Comparison of ENCODE assay signal across 15 mouse cellular contexts in the genomic region with DNA sequence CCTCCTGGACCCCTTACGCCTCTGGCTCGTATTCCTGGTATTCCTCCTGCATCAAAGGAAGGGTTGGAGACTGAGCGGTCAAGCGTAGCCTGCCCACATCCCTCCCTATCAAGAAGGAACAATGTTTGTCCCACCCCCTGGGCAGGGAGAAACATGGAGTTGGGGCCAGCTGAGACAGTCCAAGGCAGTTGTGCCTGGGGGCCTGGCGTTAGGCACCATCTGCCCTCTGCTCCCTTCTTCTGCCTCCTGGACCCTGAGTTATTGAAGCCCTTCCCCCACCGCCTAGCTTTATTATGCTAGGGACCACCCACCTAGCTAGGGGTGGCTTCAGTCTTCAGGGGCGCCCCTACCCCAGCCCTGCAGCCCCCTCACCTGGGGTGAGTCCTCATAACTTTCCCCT. TPM values are rescaled to one million over a fixed set of nuclear protein-coding genes. Genes with fewer than 3 reads are reported as not detected.
DNase-seq lines count a peak whose midpoint lies in the region; ATAC-seq and TF ChIP-seq lines count a peak whose summit lies in the region.
"Had no signal": no experiment of that assay in that cellular context is flagged by ENCODE, and none has a peak within 500 bp of the region (broad histone marks: within the 10 kb centered on the region; RNA-seq: fewer than 3 reads in every experiment).

No protein-coding gene starts in this region.

- H3K4me3 ChIP-seq in cerebellum, adult 2 months (replicated peaks; ENCODE audit: insufficient read depth, low read depth, low read length) = no peak overlapping the region
- H3K4me3 ChIP-seq in forebrain, embryonic 13.5 days = no peak overlapping the region
- H3K4me3 ChIP-seq in midbrain, embryonic 12.5 days = peak overlapping the region; percentile 41
- H3K4me3 ChIP-seq: liver, embryonic 12.5 days had no signal

- no peaks in the 10 kb centered on the region for H3K9me3 ChIP-seq in forebrain, embryonic 13.5 days (replicated peaks)
- H3K9me3 ChIP-seq in midbrain, embryonic 12.5 days = no peaks in the 10 kb centered on the region
- H3K9me3 ChIP-seq: embryonic facial prominence, embryonic 15.5 days; liver, embryonic 12.5 days had no signal

- H3K4me1 ChIP-seq in cerebellum, adult 2 months (ENCODE audit: control insufficient read depth, insufficient read depth, low read length) = peaks cover 48% of the 10 kb centered on the region
- peaks cover 57% of the 10 kb centered on the region for H3K4me1 ChIP-seq in forebrain, embryonic 13.5 days
- peaks cover 41% of the 10 kb centered on the region for H3K4me1 ChIP-seq in midbrain, embryonic 12.5 days

- no peak for TF ChIP-seq CTCF in cerebellum, adult 2 months (IDR thresholded peaks at IDR 0.05; ENCODE audit: borderline replicate concordance, insufficient read depth, low read depth, low read length)

- H3K27ac ChIP-seq in cerebellum, adult 2 months (ENCODE audit: insufficient read depth, low read length) = peak overlapping the region; percentile 81; the same call in 1 of the 2 replicates
- no peak overlapping the region for H3K27ac ChIP-seq in forebrain, embryonic 13.5 days
- H3K27ac ChIP-seq in midbrain, embryonic 12.5 days (replicated peaks) = peak overlapping the region; percentile 88; the same call in 1 of the 2 replicates
- H3K27ac ChIP-seq: embryonic facial prominence, embryonic 15.5 days; liver, embryonic 12.5 days; stomach, postnatal 0 days had no signal

- H3K9ac ChIP-seq in forebrain, embryonic 13.5 days = peak overlapping the region; percentile 61; the same call in 1 of the 2 replicates
- H3K9ac ChIP-seq in midbrain, embryonic 12.5 days (replicated peaks) = peak overlapping the region; percentile 43; the same call in 1 of the 2 replicates
- H3K9ac ChIP-seq: embryonic facial prominence, embryonic 15.5 days; liver, embryonic 12.5 days had no signal

- no peak for ATAC-seq in cerebellum, adult (ENCODE audit: insufficient number of reproducible peaks, low FRiP score, low TSS enrichment)
- no peak for ATAC-seq in forebrain, embryonic 13.5 days
- peak; percentile 25; the same call in 1 of the 2 replicates for ATAC-seq in midbrain, embryonic 12.5 days (ENCODE audit: low FRiP score, low read depth)
- ATAC-seq: liver, embryonic 12.5 days had no signal

- WGBS in cerebellum, adult 2 months = 12% methylated on average over 7 of the region's 7 CpGs
- WGBS in forebrain, embryonic 13.5 days = 3% methylated on average over 7 of the region's 7 CpGs
- WGBS in midbrain, embryonic 12.5 days = 14% methylated on average over 7 of the region's 7 CpGs

- no peaks in the 10 kb centered on the region for H3K27me3 ChIP-seq in cerebellum, adult 2 months (ENCODE audit: control insufficient read depth, insufficient read depth, low read length)
- H3K27me3 ChIP-seq in forebrain, embryonic 13.5 days = peaks cover 47% of the 10 kb centered on the region
- peaks cover 69% of the 10 kb centered on the region for H3K27me3 ChIP-seq in midbrain, embryonic 12.5 days

- H3K4me2 ChIP-seq in forebrain, embryonic 13.5 days = peak overlapping the region; percentile 76
- H3K4me2 ChIP-seq in midbrain, embryonic 12.5 days (replicated peaks) = peak overlapping the region; percentile 81

- DNase-seq in cerebellum, adult 11-12 months = peak; percentile 77
- peak; percentile 49 to 60 for DNase-seq in cerebellum, adult 2 months
- no peak for DNase-seq in gastrocnemius, adult 8-10 months (ENCODE audit: low spot score in 2 of 2)
- no peak for DNase-seq in urinary bladder, adult 2 months (ENCODE audit: low spot score)
- no peak for DNase-seq in kidney, postnatal 4 days

- no peak for TF ChIP-seq POLR2A in cerebellum, adult 2 months (IDR thresholded peaks at IDR 0.05; ENCODE audit: borderline replicate concordance, insufficient read depth, low read length)

- no peaks in the 10 kb centered on the region for H3K36me3 ChIP-seq in forebrain, embryonic 13.5 days (ENCODE audit: poor library complexity, severe bottlenecking)
- H3K36me3 ChIP-seq in midbrain, embryonic 12.5 days = no peaks in the 10 kb centered on the region
- H3K36me3 ChIP-seq: embryonic facial prominence, embryonic 15.5 days; liver, embryonic 12.5 days had no signal

RNA-seq across cellular contexts. Expression of gene Sncb, which starts 6.9 kb away (rescaled TPM):
- polyA plus RNA-seq in cerebellum, adult 2 months (2012; rRNA removed) = 851 and 853 TPM in 2 replicates
- 9.1 and 10.6 TPM in 2 replicates for polyA plus RNA-seq in forebrain, embryonic 13.5 days (2015; fragmentation: Nextera tagmentation; extraction: Ambion mirVana)
- 1.4 and 2.2 TPM in 2 replicates for polyA plus RNA-seq in midbrain, embryonic 12.5 days (2016; fragmentation: Nextera tagmentation; extraction: Ambion mirVana)
- under 1 TPM in 1 of 4 experiments, not detected in 3; 0.24 TPM for total RNA-seq in gastrocnemius, adult 8-10 months (2022)
- polyA plus RNA-seq in urinary bladder, adult 2 months (2012; rRNA removed) = 0.08 and 0.18 TPM in 2 replicates
- total RNA-seq: megakaryocyte progenitor cell, adult 5-6 weeks had no signal
- polyA plus RNA-seq: gonadal fat pad, adult 2 months; liver, embryonic 12.5 days had no signal

RNA-seq across cellular contexts. Expression of gene Gprin1, which starts 9.8 kb away (rescaled TPM):
- polyA plus RNA-seq in cerebellum, adult 2 months (2012; rRNA removed) = 41.4 and 45.4 TPM in 2 replicates
- polyA plus RNA-seq in forebrain, embryonic 13.5 days (2015; fragmentation: Nextera tagmentation; extraction: Ambion mirVana) = 3.5 TPM in 2 replicates
- 12.6 and 16.7 TPM in 2 replicates for polyA plus RNA-seq in midbrain, embryonic 12.5 days (2016; fragmentation: Nextera tagmentation; extraction: Ambion mirVana)
- total RNA-seq in gastrocnemius, adult 8-10 months (2022) = under 1 TPM in 2 of 4 experiments, not detected in 2; 0.05 to 0.07 TPM
- 0.07 and 0.10 TPM in 2 replicates for polyA plus RNA-seq in urinary bladder, adult 2 months (2012; rRNA removed)
- total RNA-seq: megakaryocyte progenitor cell, adult 5-6 weeks had no signal

RNA-seq across cellular contexts. Expression of gene Eif4e1b, which starts 24.3 kb away (rescaled TPM):
- polyA plus RNA-seq in cerebellum, adult 2 months (2012; rRNA removed) = not detected in 2 replicates
- polyA plus RNA-seq in forebrain, embryonic 13.5 days (2015; fragmentation: Nextera tagmentation; extraction: Ambion mirVana) = not detected in 2 replicates
- not detected in 2 replicates for polyA plus RNA-seq in midbrain, embryonic 12.5 days (2016; fragmentation: Nextera tagmentation; extraction: Ambion mirVana)
- total RNA-seq in gastrocnemius, adult 8-10 months (2022) = not detected
- polyA plus RNA-seq in urinary bladder, adult 2 months (2012; rRNA removed) = 0.21 and 0.34 TPM in 2 replicates
- total RNA-seq: adrenal gland, postnatal 4 days; layer of hippocampus, postnatal 25 days; megakaryocyte progenitor cell, adult 5-6 weeks had no signal
- polyA plus RNA-seq: embryonic facial prominence, embryonic 15.5 days; gonadal fat pad, adult 2 months; liver, embryonic 12.5 days; stomach, postnatal 0 days had no signal

RNA-seq across cellular contexts. Expression of gene Tspan17, which starts 29.7 kb away (rescaled TPM):
- 87.9 and 89.8 TPM in 2 replicates for polyA plus RNA-seq in cerebellum, adult 2 months (2012; rRNA removed)
- 11.9 and 15.0 TPM in 2 replicates for polyA plus RNA-seq in forebrain, embryonic 13.5 days (2015; fragmentation: Nextera tagmentation; extraction: Ambion mirVana)
- 25.7 and 28.2 TPM in 2 replicates for polyA plus RNA-seq in midbrain, embryonic 12.5 days (2016; fragmentation: Nextera tagmentation; extraction: Ambion mirVana)
- total RNA-seq in gastrocnemius, adult 8-10 months (2022) = 10 to 100 TPM; 15.5 to 26.0 (median 20.5) TPM
- polyA plus RNA-seq in urinary bladder, adult 2 months (2012; rRNA removed) = 33.0 and 37.0 TPM in 2 replicates

RNA-seq across cellular contexts. Expression of gene Cdhr2, which starts 58.2 kb away (rescaled TPM):
- 0.16 and 0.23 TPM in 2 replicates for polyA plus RNA-seq in cerebellum, adult 2 months (2012; rRNA removed)
- 0.05 TPM in 1 of 2 replicates, not detected in the other for polyA plus RNA-seq in forebrain, embryonic 13.5 days (2015; fragmentation: Nextera tagmentation; extraction: Ambion mirVana)
- 0.04 and 0.10 TPM in 2 replicates for polyA plus RNA-seq in midbrain, embryonic 12.5 days (2016; fragmentation: Nextera tagmentation; extraction: Ambion mirVana)
- not detected for total RNA-seq in gastrocnemius, adult 8-10 months (2022)
- polyA plus RNA-seq in urinary bladder, adult 2 months (2012; rRNA removed) = 0.03 TPM in 2 replicates
- total RNA-seq: megakaryocyte progenitor cell, adult 5-6 weeks had no signal
- polyA plus RNA-seq: embryonic facial prominence, embryonic 15.5 days had no signal

Comparison
In these comparisons a context has a peak if more than half of its experiments do, and no peak if none do; other contexts are left out.
1. DNase-seq: peak in cerebellum, adult 11-12 months (single experiment) and cerebellum, adult 2 months (2 of 2); none in gastrocnemius, adult 8-10 months (0 of 2), urinary bladder, adult 2 months (single experiment) and kidney, postnatal 4 days (0 of 2).
2. RNA of gene Sncb, which starts 6.9 kb away (polyA plus RNA-seq): 851 to 853 TPM in cerebellum, adult 2 months; 9.1 to 10.6 TPM in forebrain, embryonic 13.5 days, 1.4 to 2.2 TPM in midbrain, embryonic 12.5 days and 0.08 to 0.18 TPM in urinary bladder, adult 2 months; every median in the first group is over 10 times any median in the second.